Mouse (Mus musculus) right cerebral cortex, postnatal 10 days (tissue): ENCODE data around the gene Mrpl18.
A peak's percentile ranks its signal among the peaks of the same experiment; 100 is the strongest.
"Not testable (repeated sequence)": the region's sequence is repeated elsewhere in the genome, so short reads cannot be mapped to it uniquely, and the experiment has no call there.

Source experiments
- DNase-seq, 2 experiments: peaks; one replicate each; pipeline ENCODE4 v3.0.0; 2021; ENCODE audit warnings: low spot score in 2 of 2

The Mrpl18 gene

GRCm38 (mm10) chr17:12910391-12910790 lies 5.8 kb downstream of the Mrpl18 start:
- no peak for DNase-seq

DNA sequence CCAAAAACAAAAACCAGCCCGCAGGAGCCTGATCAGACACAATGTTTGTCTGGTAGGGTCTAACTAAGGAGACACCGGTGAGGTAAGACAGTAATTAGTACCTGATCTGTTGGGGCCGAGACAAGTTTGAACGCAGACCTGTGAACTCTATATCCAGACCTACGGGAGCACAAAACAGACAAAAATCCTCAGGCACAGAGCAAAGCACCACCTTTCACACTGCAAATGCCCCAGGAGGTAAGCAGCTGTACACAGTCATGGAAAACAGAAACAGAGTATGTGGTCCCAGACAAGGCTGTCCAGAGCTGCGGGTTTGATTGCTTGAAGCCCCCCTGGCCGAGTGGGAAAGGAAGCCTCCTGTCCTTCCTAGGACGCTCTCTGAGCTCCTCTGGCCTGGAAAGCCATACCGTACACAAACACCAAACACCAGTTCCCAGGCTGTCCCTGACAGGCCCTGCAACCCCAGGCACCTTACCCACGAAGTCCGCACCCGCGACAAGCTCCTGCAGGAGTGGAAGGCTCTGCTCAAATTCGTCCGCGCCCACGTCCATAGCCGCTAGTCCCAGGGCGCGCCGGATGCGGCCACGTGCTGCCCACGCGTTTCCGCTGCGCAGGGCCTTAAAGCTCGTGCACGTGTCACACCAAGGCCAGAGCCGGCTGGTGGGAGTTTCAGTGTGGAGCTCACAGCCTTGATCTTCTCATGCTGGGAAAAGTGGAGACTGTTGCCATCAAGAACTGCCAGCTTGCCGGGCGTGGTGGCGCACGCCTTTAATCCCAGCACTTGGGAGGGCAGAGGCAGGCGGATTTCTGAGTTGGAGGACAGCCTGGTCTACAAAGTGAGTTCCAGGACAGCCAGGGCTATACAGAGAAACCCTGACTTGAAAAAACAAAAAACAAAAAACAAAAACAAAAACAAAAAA lies 6.5 kb downstream of the Mrpl18 start, which contains the start of gene Pnldc1:
Pnldc1 (minus strand) TSS at position 870 of the 920 bp plus-strand sequence.
- no peak for DNase-seq

DNA sequence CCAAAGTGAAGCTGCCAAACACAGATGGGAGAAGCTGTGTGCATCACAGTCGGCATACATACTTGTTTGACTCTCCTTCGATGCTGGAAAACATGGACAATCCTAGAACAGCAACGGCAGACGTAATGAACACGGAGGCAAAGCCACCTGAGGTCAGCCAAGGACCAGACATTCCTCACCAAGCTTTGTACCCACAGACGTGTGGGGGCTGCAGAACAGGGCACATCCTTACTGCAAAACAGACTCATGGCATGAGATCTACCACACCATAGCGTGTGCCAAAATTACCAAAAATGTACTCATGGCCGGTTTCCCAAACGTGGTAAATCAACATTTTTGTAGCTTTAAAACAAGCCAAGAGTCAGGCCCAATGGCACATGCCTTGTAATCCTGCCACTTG lies 9.7 kb downstream of the Mrpl18 start:
- DNase-seq: no peak

DNA sequence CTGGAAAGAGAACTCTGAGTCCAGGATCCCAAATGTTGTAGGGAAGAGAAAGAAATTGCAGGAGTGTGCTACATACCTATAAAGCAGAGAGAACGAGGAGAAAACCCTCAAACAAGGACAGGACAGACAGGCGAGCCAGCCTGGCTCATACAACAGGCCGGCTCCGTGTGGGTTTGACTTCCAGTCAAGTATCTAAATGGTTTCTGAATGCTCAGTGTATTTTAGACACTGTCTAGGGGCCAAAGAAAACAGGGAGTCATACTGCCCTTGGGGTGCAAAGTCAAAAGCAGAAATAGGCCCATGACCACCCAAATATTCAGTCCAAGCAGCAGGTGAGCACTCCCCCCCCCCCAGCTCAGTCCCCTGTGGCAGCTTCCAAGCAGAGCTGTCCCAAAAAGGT lies 10.3 kb downstream of the Mrpl18 start:
- DNase-seq: no peak

DNA sequence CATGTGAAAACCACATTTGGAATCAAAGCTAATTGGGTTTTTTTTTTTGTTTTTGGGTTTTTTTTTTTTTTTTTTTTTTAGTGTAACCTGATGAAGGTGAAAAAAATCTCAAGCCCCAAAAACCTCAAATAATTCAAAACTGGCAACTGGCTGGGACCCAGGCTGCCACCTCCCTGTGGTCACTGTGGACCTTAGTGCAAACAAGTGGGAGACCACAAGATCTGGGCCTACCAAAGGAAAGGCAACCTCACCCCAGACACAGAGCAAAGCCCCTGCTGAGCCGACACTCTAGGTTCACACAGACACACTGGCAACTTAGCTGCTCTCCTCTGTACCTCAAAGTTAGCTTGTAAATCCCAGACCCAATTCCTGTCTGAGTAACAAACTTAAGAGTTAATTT lies 11.8 kb downstream of the Mrpl18 start:
- DNase-seq: no peak

GRCm38 (mm10) chr17:12903372-12904333 lies 12.5 kb downstream of the Mrpl18 start:
- no peak for DNase-seq

DNA sequence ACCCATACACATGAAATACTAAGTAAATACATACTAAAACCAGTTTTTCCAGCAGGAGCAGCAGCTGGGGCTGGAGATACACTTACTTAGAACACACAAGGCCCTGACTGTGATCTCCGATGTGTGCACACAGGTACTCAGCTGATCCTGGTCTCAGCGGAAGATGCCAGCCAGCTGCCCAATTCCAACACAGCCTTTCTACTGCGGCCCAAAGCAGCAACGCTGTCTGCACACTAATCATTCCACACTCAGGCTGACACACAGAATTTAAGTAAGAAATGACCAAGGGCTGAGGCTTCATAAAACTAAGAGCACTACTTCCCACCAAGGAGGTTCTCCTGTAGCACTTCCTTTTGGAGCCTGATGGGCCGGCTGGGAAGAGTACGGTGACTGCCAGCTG lies 13.9 kb downstream of the Mrpl18 start:
- DNase-seq: no peak

GRCm38 (mm10) chr17:12898607-12899006 lies 17.5 kb downstream of the Mrpl18 start:
- DNase-seq: not testable (repeated sequence)

DNA sequence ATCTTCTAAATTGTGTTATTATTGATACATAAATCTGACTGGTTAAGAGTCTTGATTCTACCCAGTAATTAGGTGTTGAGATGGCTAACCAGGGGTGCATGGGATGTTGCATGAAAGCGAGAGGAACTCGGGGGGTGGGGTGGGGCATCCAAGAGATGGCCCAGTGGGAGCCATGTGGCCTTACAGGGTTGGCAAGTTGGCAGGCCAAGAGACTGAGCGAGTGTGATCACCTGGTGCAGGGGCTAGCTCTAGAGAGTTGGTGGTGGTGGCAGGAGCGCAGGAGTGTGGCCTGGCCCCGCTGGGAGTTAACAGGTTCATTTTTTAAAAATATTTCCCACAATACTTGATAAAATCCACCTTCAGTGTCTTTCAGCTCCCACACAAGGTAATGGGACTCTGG lies 18.5 kb downstream of the Mrpl18 start:
- DNase-seq: no peak

DNA sequence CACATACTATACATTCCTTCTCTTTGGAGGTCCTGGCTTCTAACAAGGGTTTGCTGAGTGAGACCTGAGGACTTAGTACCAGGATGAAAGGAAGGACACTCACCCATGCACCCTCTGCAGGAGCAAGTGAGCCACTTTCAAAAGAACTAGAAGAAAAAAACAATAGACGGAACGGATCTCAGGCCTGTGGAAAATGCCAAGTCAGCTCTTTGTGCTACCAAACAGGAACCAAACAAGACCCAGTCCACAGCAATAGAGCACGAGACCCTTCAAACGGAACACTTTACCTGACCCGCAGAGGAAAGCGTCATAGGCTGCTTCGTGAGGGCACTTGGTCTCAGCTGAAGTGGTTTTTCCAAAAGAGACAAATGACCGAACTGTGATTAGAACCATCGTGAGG lies 24.1 kb downstream of the Mrpl18 start:
- no peak for DNase-seq

GRCm38 (mm10) chr17:12891054-12891453 lies 25.1 kb downstream of the Mrpl18 start:
- no peak for DNase-seq

DNA sequence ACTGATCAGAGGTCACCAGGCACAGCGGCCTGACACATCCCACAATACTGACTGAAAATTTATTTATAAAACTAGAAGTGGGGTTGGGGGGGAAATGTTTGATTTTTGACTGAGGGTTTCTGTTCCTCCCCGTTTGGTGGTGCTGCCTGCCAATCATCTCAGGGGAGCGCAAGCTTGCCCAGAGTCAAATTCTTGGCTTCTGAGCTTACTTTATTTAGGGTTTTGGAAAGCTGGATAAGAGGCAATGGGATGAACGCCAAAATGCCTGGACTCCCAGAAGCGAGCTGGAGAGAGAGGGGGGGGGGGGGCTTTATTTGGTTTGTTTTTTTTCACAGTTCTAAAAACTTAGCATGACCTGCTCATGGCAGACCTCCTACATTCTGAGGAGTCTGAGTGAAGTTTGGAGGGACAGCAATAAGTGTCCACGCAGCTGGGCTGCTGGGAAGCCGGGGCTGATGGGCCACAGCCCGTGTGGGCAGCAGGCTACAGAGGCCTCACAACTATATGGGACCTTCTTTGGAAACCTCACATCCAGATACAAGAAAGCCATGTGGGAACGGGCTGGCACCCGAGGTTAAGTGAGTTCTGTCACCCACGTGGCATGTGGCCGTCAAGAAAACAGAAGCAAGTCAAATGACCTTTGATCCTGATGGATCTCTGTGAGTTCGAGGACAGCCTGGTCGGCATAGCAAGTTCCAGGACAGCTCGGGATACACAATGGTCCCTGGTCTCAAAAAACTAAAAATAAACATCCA lies 28.9 kb downstream of the Mrpl18 start:
- no peak for DNase-seq

DNA sequence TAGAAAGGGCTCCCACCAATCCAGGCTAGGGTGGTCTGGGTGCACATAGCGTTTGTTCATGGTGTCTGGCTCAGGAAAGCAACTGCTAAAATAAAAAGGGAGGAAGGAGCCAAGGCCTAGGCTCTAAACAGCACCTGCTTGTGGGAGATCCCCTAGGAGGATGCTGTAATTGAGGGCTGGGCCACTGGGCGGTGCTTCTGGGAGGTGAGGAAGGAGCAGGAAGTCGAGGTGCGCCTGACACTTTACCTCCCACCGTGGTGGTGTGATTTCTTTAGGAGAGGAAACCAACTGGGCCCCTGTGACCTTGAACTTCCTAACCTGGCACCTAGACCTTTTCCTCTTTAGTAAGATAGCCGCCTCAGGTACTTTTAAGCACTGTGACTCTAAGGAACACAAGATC lies 29.5 kb downstream of the Mrpl18 start:
- DNase-seq: no peak

GRCm38 (mm10) chr17:12881216-12881615 lies 34.9 kb downstream of the Mrpl18 start:
- no peak for DNase-seq

DNA sequence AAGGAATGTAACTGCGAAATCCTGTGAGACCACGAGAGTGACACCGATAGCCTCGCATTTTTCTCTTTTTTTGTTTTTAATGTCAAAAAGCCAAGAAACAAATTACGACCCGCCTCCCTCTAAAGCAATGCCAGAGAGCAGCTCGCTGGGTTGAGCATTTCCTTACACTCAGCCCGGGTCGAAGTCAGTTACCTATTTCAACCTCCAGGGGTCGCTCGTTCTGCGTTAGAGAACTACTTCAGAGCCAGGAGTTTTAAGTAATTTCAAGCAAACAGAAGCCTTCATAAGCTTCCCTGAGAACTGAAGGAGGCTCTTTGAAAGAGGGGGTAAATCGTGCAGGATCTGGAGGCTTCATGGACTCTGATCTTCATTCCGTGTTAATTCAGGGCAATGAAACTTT lies 36.0 kb downstream of the Mrpl18 start:
- DNase-seq: peak; percentile 89 to 90

DNA sequence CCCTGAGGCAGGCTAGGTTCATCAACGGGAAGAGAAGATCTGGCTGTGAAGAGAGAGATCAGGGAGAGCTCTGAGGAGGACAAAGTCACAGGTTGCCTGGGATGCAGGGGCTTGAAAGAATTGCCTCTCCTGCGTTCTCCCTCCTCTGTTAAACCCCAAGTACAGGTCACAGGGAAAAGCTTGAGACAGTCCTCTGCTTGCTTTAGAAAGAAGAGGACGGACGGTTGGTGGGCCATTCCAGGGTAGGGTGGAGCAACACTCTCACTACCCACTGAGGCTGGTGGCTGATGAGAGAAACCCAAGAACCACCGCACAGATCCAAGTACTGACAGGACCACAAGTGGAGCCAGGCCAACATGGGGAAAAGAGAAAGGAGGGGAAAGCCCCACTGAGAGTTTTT lies 40.4 kb downstream of the Mrpl18 start, which contains the start of gene Mrgprh:
Mrgprh (plus strand) TSS at position 301 of the 400 bp plus-strand sequence.
- no peak for DNase-seq

GRCm38 (mm10) chr17:12872275-12873028 lies 43.7 kb downstream of the Mrpl18 start:
- peak; percentile 41 to 56 for DNase-seq

- DNase-seq: no peak
Observed at GRCm38 (mm10) chr17:12868640-12869039, 47.5 kb downstream of the Mrpl18 start.

DNA sequence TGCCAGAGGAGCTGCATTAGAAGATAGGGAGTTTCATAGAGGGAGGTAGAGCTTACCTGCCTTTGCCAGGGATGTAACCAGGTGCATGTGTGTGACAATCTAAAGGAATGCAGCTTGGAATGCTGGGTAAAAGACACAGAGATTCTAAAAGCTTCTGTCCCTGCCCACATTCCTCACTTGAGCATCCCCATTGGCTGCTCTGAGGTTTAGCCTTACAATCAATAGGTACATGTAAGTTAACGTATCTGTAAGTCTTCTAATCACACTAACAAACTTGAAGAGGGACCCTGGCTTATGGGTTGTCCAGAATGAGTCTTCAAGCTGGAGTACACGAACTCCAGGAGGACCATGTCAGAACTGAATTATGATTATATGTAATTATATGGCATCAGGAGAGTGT lies 48.1 kb downstream of the Mrpl18 start, which contains the start of gene Mas1:
Mas1 (minus strand) TSS at position 101 of the 400 bp plus-strand sequence.
- no peak for DNase-seq

GRCm38 (mm10) chr17:12866853-12867252 lies 49.3 kb downstream of the Mrpl18 start:
- peak in 1 of 2 experiments; percentile 58 for DNase-seq

DNA sequence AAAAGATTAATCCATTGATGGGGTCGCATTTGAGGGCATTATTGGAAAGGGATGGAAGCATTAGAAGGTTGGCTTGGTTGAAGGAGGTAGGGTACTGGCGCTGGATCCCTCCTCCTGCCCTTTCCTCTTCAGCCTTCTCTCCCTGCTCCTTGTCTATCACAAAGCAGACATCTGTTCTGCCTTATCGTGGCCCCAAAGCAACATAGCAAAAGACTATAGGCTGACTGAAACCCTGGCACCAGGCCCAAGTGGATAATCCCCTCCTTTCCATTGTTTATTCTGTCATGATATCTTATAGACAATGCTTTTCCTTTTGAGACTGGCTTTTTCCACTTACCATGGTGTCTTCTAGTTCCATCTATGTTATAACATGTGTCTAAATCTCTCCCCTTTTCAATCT lies 50.7 kb downstream of the Mrpl18 start:
- no peak for DNase-seq
